Mouse (Mus musculus) limb, embryonic 12.5 days (tissue): Measurements from ENCODE around the gene Gpr162. TPM values are rescaled to one million over a fixed set of nuclear protein-coding genes. Genes with fewer than 3 reads are reported as not detected.

Experiments used
- ATAC-seq: fragments of 200-750 bp; cut with Nextera tagmentation; 2 replicates; pipeline ENCODE4 v1.8.0; 2017; ENCODE audit warnings: low read depth, moderate TSS enrichment; ENCODE audit not compliant: insufficient number of reproducible peaks, insufficient read depth, low FRiP score, low TSS enrichment
- H3K27ac ChIP-seq: fragments of 300-500 bp; sonication (generic); 2 replicates; pipeline ENCODE4 v1.5.1; 2016; ENCODE audit warnings: mild to moderate bottlenecking, moderate library complexity
- H3K27me3 ChIP-seq: fragments of 300-500 bp; sonication (generic); 2 replicates; pipeline ENCODE4 v1.6.1; 2016; ENCODE audit warnings: mild to moderate bottlenecking, moderate library complexity
- H3K36me3 ChIP-seq: fragments of 300-500 bp; sonication (generic); 2 replicates; pipeline ENCODE4 v1.6.1; 2016; ENCODE audit warnings: mild to moderate bottlenecking, moderate library complexity
- H3K4me1 ChIP-seq: fragments of 300-500 bp; sonication (generic); replicated peaks from 2 replicates; pipeline ENCODE4 v1.6.1; 2016
- H3K4me2 ChIP-seq: fragments of 300-500 bp; sonication (generic); 2 replicates; pipeline ENCODE4 v1.6.1; 2016; ENCODE audit warnings: mild to moderate bottlenecking, moderate library complexity
- H3K4me3 ChIP-seq: fragments of 300-500 bp; sonication (generic); replicated peaks from 2 replicates; pipeline ENCODE4 v1.5.1; 2016; ENCODE audit warnings: mild to moderate bottlenecking
- H3K9ac ChIP-seq: fragments of 300-500 bp; sonication (generic); replicated peaks from 2 replicates; pipeline ENCODE4 v1.6.1; 2016; ENCODE audit warnings: mild to moderate bottlenecking, moderate library complexity
- H3K9me3 ChIP-seq: fragments of 300-500 bp; sonication (generic); 2 replicates; pipeline ENCODE4 v1.6.1; 2016; ENCODE audit warnings: mild to moderate bottlenecking, moderate library complexity
- WGBS: fragments of 180-500 bp; shearing (Covaris S2); methylation state at CpG from one replicate; pipeline ENCODE4 v1.1.7; 2016; 5-methylcytosine and 5-hydroxymethylcytosine counted together
- polyA plus RNA-seq: library from polyadenylated mRNA; unstranded; fragments of >200 nt; fragmentation: Nextera tagmentation; extraction: Ambion mirVana; gene quantifications from 2 replicates; pipeline ENCODE4 v1.2.1, GENCODE M21; 2016

Gene Gpr162
- polyA plus RNA-seq = 2.5 and 2.7 TPM in 2 replicates

- Histone ChIP-seq H3K9ac (peak within 1 kb of the TSS; percentile 79), H3K27ac (peak within 1 kb of the TSS; percentile 59; the same call in 1 of the 2 replicates), H3K4me2 (peak within 1 kb of the TSS; percentile 94), H3K27me3 (peaks cover 37% of the 10 kb centered on the region), H3K4me3 (peak within 1 kb of the TSS; percentile 59), H3K9me3 (no peaks in the 10 kb centered on the region), H3K36me3 (no peaks in the 10 kb centered on the region), H3K4me1 (peaks cover 70% of the 10 kb centered on the region)
- ATAC-seq = 0 out of 2 replicates have a peak, but pooled peaks have one; percentile 9
- 2% methylated on average over 30 of the region's 43 CpGs for WGBS
These were observed at the start of gene Gpr162 for GRCm38 (mm10) chr6:124863658-124864298. Gene Gpr162 (minus strand): TSS chr6:124863983.

- no peak overlapping the region for H3K9ac ChIP-seq
These were observed 49.4 kb upstream of the Gpr162 start for GRCm38 (mm10) chr6:124913214-124913613.

DNA sequence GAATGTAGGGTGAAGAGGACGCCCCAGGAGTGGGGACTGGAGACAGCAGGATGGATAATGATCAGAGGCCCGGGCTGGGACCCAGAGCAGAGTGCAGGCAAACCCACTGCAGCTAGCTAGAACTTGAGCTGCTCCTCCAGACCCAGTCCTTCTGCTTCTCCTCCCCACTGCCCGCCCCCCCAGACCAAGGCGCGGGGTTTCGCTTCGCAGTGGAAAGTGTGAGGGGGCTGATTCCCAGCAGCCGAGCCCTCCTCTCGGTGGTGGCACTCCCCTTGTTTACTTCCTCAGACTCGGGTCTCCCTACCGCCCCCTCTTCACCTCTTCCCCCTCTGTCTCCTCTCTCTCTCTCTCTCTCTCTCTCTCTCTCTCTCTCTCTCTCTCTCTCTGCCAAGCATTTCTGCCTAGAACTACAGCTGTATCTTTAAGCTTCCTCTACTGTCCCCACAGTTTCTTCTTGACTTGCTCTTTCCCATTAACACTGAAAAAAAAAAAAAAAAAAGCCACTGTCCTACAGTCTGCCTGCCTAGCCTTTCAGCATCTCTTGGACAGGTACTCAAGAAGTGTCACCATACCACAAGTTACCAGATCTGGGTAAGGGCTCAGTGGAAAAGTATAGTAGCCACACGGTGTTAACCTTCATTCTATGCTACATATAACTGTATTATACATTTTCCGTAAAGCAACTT lies 47.9 kb upstream of the Gpr162 start, which contains the start of gene Lag3:
Gene Lag3 (minus strand): TSS at position 173 of the 686 bp plus-strand sequence.
- ATAC-seq = no peak
- Histone ChIP-seq H3K9me3 (no peaks in the 10 kb centered on the region), H3K36me3 (peaks cover 31% of the 10 kb centered on the region), H3K4me1 (peaks cover 46% of the 10 kb centered on the region), H3K4me2 (peak within 1 kb of the TSS; percentile 33; the same call in 1 of the 2 replicates), H3K27ac (no peak within 1 kb of the TSS), H3K4me3 (no peak within 1 kb of the TSS), H3K27me3 (peaks cover 33% of the 10 kb centered on the region), H3K9ac (0 out of 2 replicates have a peak within 1 kb of the TSS, but pooled peaks have one; percentile 34)
- 12% methylated on average over 12 of the region's 13 CpGs for WGBS

More at GRCm38 (mm10) chr6:124913214-124913613, 49.4 kb upstream of the Gpr162 start:
- no peak overlapping the region for H3K4me3 ChIP-seq
- H3K4me2 ChIP-seq = no peak overlapping the region
- peaks cover 31% of the 10 kb centered on the region for H3K36me3 ChIP-seq
- ATAC-seq = no peak
- WGBS = 83% methylated on average over 6 of the region's 6 CpGs
- peaks cover 31% of the 10 kb centered on the region for H3K27me3 ChIP-seq
- no peak overlapping the region; the same call in 1 of the 2 replicates for H3K27ac ChIP-seq
- no peaks in the 10 kb centered on the region for H3K9me3 ChIP-seq
- H3K4me1 ChIP-seq = peaks cover 46% of the 10 kb centered on the region

DNA sequence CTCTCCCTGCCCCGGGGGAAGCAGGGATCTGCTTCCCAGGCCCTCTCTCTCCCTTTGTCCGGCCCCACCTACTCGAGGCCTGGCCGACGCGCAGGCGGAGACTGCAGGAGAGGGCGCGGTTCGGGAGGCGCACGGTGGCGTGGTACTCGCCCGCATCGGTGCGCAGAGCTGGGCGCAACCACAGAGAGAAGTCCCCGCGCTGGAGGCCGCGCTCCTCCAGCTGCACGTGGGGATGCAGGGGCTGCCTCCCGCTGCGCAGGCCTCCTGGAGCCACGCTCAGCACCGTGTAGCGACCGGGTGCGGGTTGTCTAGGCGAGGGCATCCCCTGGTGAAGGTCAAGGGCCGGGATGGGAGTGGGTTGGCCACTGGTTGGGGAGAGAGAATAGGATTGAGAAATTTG lies 46.2 kb upstream of the Gpr162 start:
- Histone ChIP-seq H3K9me3 (no peaks in the 10 kb centered on the region), H3K4me2 (peak overlapping the region; percentile 55), H3K9ac (peak overlapping the region; percentile 61), H3K4me1 (peaks cover 37% of the 10 kb centered on the region), H3K36me3 (peaks cover 27% of the 10 kb centered on the region), H3K27me3 (peaks cover 33% of the 10 kb centered on the region), H3K27ac (no peak overlapping the region), H3K4me3 (peak overlapping the region; percentile 26)
- ATAC-seq = 0 out of 2 replicates have a peak, but pooled peaks have one; percentile 16
- 4% methylated on average over 32 of the region's 32 CpGs for WGBS

- Histone ChIP-seq H3K9me3 (no peaks in the 10 kb centered on the region), H3K36me3 (peaks cover 5% of the 10 kb centered on the region), H3K4me1 (peaks cover 29% of the 10 kb centered on the region), H3K4me3 (no peak overlapping the region), H3K4me2 (no peak overlapping the region), H3K27me3 (peaks cover 33% of the 10 kb centered on the region), H3K9ac (no peak overlapping the region), H3K27ac (no peak overlapping the region)
- 87% methylated on average over 1 of the region's 1 CpGs for WGBS
- no peak for ATAC-seq
These were observed 44.0 kb upstream of the Gpr162 start for GRCm38 (mm10) chr6:124907767-124908166.

DNA sequence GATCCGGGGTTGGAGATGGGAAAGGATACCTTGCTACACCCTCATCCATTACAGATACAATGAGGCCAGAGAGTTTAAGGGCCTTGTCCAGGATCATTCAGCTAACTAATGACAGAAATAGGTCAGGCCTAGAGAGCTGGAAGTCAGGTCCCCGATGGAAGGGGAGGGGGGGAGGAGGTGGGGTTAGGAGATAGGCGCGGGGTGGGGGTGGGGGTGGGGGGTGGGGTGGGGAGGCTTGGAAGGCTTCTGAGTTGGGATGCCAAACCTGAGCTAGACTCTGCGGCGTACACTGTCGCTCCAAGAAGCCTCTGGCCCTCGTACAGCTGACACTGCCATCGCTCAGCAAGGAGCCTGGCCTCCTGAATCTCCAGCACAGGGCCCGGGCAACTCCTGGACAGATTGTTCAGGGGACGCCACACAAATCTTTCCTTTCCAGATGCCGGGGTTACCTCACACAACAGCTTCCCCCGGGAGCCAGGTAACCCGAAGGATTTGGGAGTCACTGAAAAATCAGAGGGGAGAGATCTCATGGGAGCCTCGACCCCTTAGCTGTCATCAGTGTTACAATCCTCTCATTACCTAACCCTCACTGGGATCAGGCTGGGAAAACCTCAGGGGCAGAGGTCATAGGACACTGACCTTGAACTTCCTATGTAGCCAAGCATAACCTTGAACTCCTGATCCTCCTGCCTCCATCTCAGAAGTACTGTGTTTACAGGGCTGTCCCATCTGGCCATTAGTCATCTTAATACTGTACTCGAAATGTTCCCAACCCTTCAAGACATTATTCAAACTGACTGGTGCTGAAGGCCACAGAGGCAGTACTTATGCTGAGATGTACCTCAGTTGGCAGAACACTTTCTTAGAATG lies 41.4 kb upstream of the Gpr162 start:
- peak overlapping the region; percentile 69 for H3K4me2 ChIP-seq
- H3K4me3 ChIP-seq = peak overlapping the region; percentile 48

GRCm38 (mm10) chr6:124904161-124904981 lies 40.6 kb upstream of the Gpr162 start:
- Histone ChIP-seq H3K4me1 (peaks cover 12% of the 10 kb centered on the region), H3K9me3 (no peaks in the 10 kb centered on the region), H3K27me3 (peaks cover 11% of the 10 kb centered on the region), H3K4me3 (peak overlapping the region; percentile 48), H3K27ac (peak overlapping the region; percentile 99), H3K4me2 (peak overlapping the region; percentile 69), H3K9ac (peak overlapping the region; percentile 80), H3K36me3 (no peaks in the 10 kb centered on the region)
- 7% methylated on average over 22 of the region's 24 CpGs for WGBS
- ATAC-seq = peak; percentile 65

More for the DNA sequence above, 41.4 kb upstream of the Gpr162 start:
- no peaks in the 10 kb centered on the region for H3K9me3 ChIP-seq
- H3K9ac ChIP-seq = peak overlapping the region; percentile 80; the same call in 1 of the 2 replicates
- peaks cover 20% of the 10 kb centered on the region for H3K4me1 ChIP-seq
- 36% methylated on average over 15 of the region's 16 CpGs for WGBS
- no peaks in the 10 kb centered on the region for H3K36me3 ChIP-seq
- peak overlapping the region; percentile 99 for H3K27ac ChIP-seq
- H3K27me3 ChIP-seq = peaks cover 19% of the 10 kb centered on the region
- no peak for ATAC-seq

GRCm38 (mm10) chr6:124903580-124904151 lies 39.9 kb upstream of the Gpr162 start:
- peaks cover 7% of the 10 kb centered on the region; the same call in 1 of the 2 replicates for H3K27me3 ChIP-seq
- H3K9ac ChIP-seq = peak overlapping the region; percentile 80
- H3K9me3 ChIP-seq = no peaks in the 10 kb centered on the region
- H3K27ac ChIP-seq = peak overlapping the region; percentile 99
- peak overlapping the region; percentile 48 for H3K4me3 ChIP-seq
- peaks cover 12% of the 10 kb centered on the region for H3K4me1 ChIP-seq
- 0% methylated on average over 23 of the region's 23 CpGs for WGBS
- peak overlapping the region; percentile 69 for H3K4me2 ChIP-seq
- H3K36me3 ChIP-seq = no peaks in the 10 kb centered on the region
- ATAC-seq = peak; percentile 85

DNA sequence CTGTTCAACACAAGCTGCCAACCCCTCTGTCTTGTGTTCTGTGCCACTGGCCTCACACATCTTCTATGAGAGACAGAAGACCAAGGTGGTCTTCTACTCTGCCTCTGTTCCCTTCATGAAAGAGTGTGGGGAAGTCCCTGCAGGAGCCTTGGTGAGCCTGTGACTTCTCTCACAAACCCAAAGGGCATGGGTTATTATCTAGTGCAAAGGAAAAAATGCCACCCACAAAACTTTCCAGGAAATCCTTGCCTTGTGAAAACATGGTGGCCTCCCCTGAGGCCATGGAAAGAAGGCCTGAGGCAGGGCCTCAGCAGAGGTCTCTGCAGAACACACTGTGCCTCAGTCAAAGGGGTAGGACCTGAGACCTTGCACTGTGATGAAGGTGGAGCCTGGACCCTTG lies 38.1 kb upstream of the Gpr162 start:
- peaks cover 12% of the 10 kb centered on the region for H3K4me1 ChIP-seq

More for the DNA sequence above, 38.1 kb upstream of the Gpr162 start:
- Histone ChIP-seq H3K9me3 (no peaks in the 10 kb centered on the region), H3K27me3 (no peaks in the 10 kb centered on the region), H3K4me2 (no peak overlapping the region), H3K36me3 (no peaks in the 10 kb centered on the region), H3K9ac (no peak overlapping the region), H3K4me3 (no peak overlapping the region), H3K27ac (no peak overlapping the region)
- no peak for ATAC-seq
